Mouse (Mus musculus): ENCODE measurements at regions not wholly inside any gene's neighbourhood (a gene's known extent, or its start where the extent isn't known, plus 50 kb on each side); places are given as distances from the start of the nearest gene placed in this dataset.

- H3K4me3 ChIP-seq (ENCODE audit: low read depth, low read length), result no peak overlapping the region
- WGBS, result 76% methylated on average over 1 of the region's 1 CpGs
Observed at GRCm38 (mm10) chr2:167854060-167854459, 77.8 kb upstream of the Ptpn1 start.

DNA sequence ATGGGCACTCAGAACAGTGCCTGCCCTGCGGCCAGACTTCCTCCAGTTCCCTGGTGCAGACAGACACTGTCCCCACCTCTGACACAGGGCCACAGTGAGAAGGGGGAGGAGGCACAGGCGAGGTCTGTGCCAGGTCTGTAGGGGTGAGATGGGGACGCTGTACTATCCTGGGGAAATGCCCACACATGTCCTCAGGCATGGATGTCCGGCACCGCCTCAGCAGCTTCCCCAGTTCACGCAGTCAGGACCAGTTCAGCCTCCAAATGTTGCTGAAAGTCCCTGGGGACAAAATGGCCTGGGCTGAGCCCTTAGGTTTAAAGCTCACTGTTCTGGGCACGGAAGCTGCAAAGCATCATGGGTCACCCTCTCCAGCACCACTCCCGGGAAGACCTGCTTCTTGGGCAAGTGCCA is 78.4 kb upstream of the Ptpn1 start:
- no peak overlapping the region for H3K27ac ChIP-seq (replicated peaks; ENCODE audit: low read depth, low read length)
- H3K36me3 ChIP-seq (replicated peaks; ENCODE audit: control insufficient read depth, insufficient read depth, low read depth, low read length), result no peaks in the 10 kb centered on the region
- H3K4me1 ChIP-seq (ENCODE audit: control insufficient read depth, insufficient read depth, low read length), result peaks cover 5% of the 10 kb centered on the region
- H3K4me3 ChIP-seq (ENCODE audit: low read depth, low read length), result no peak overlapping the region
- no peak overlapping the region for H3K4me2 ChIP-seq (ENCODE audit: low read depth, low read length)
- 73% methylated on average over 8 of the region's 8 CpGs for WGBS
- no peaks in the 10 kb centered on the region for H3K27me3 ChIP-seq (ENCODE audit: control insufficient read depth, insufficient read depth, low read length)
- no peak for ATAC-seq (replicated peaks; ENCODE audit: insufficient number of reproducible peaks, low FRiP score, low TSS enrichment, low read depth)
- no peaks in the 10 kb centered on the region for H3K9me3 ChIP-seq (replicated peaks; ENCODE audit: control insufficient read depth, low read length)
- H3K9ac ChIP-seq (replicated peaks; ENCODE audit: low read length), result no peak overlapping the region
- no peak for DNase-seq (ENCODE audit: low spot score)

More at GRCm38 (mm10) chr2:167854060-167854459, 77.8 kb upstream of the Ptpn1 start:
- no peak overlapping the region for H3K9ac ChIP-seq (replicated peaks; ENCODE audit: low read length)
- ATAC-seq (replicated peaks; ENCODE audit: insufficient number of reproducible peaks, low FRiP score, low TSS enrichment, low read depth) (no peak), DNase-seq (ENCODE audit: low spot score) (no peak)
- no peak overlapping the region for H3K4me2 ChIP-seq (ENCODE audit: low read depth, low read length)
- H3K9me3 ChIP-seq (replicated peaks; ENCODE audit: control insufficient read depth, low read length), result no peaks in the 10 kb centered on the region
- no peaks in the 10 kb centered on the region for H3K27me3 ChIP-seq (ENCODE audit: control insufficient read depth, insufficient read depth, low read length)
- H3K27ac ChIP-seq (replicated peaks; ENCODE audit: low read depth, low read length), result no peak overlapping the region
- peaks cover 5% of the 10 kb centered on the region for H3K4me1 ChIP-seq (ENCODE audit: control insufficient read depth, insufficient read depth, low read length)
- no peaks in the 10 kb centered on the region for H3K36me3 ChIP-seq (replicated peaks; ENCODE audit: control insufficient read depth, insufficient read depth, low read depth, low read length)

GRCm38 (mm10) chr2:167852582-167852981 is 79.3 kb upstream of the Ptpn1 start:
- H3K9ac ChIP-seq (replicated peaks; ENCODE audit: low read length), result no peak overlapping the region
- H3K27me3 ChIP-seq (ENCODE audit: control insufficient read depth, insufficient read depth, low read length), result no peaks in the 10 kb centered on the region
- 75% methylated on average over 9 of the region's 9 CpGs for WGBS
- no peaks in the 10 kb centered on the region for H3K36me3 ChIP-seq (replicated peaks; ENCODE audit: control insufficient read depth, insufficient read depth, low read depth, low read length)
- no peaks in the 10 kb centered on the region for H3K9me3 ChIP-seq (replicated peaks; ENCODE audit: control insufficient read depth, low read length)
- H3K4me3 ChIP-seq (ENCODE audit: low read depth, low read length), result no peak overlapping the region
- no peak for ATAC-seq (replicated peaks; ENCODE audit: insufficient number of reproducible peaks, low FRiP score, low TSS enrichment, low read depth)
- peaks cover 5% of the 10 kb centered on the region; the same call in 1 of the 2 replicates for H3K4me1 ChIP-seq (ENCODE audit: control insufficient read depth, insufficient read depth, low read length)
- no peak overlapping the region for H3K27ac ChIP-seq (replicated peaks; ENCODE audit: low read depth, low read length)
- DNase-seq (ENCODE audit: low spot score), result no peak
- H3K4me2 ChIP-seq (ENCODE audit: low read depth, low read length), result no peak overlapping the region

DNA sequence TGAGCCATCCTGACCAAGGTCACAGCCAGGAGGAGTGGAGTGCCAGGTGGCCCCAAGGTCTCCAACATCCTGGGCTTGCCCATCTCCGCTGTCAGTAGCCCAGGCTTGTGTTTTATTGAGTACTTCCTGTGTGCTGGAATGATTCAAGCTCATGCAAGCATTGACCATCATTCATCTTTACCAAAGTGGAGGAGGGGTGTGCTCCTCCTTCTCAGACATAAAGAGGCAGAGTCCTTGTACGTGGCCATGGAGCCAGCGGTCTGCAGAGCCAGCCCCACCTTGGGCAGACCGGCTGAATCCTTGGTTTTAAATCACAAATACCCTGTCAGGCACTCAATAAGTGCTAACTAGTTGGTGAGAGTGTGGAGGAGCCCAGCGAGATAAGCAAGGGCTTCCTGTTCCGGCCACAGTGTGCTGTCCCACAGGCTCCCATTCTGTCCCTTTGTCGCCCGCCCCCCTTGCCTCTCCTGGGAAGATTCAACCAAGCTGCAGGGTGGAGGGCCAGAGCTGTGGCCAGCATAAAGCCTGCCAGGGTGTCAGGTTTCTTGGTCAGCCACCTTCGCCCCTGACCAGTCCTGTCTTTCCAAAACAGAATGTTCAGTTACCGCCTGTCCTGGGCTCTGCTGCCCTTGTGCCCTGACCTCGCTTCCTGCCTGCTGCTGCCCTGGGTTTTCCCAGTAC is 80.5 kb upstream of the Ptpn1 start:
- Histone ChIP-seq H3K4me2 (ENCODE audit: low read depth, low read length) (no peak overlapping the region), H3K27me3 (ENCODE audit: control insufficient read depth, insufficient read depth, low read length) (no peaks in the 10 kb centered on the region), H3K9me3 (replicated peaks; ENCODE audit: control insufficient read depth, low read length) (no peaks in the 10 kb centered on the region), H3K36me3 (replicated peaks; ENCODE audit: control insufficient read depth, insufficient read depth, low read depth, low read length) (no peaks in the 10 kb centered on the region), H3K4me1 (ENCODE audit: control insufficient read depth, insufficient read depth, low read length) (peaks cover 5% of the 10 kb centered on the region; the same call in 1 of the 2 replicates), H3K4me3 (ENCODE audit: low read depth, low read length) (no peak overlapping the region), H3K27ac (replicated peaks; ENCODE audit: low read depth, low read length) (no peak overlapping the region), H3K9ac (replicated peaks; ENCODE audit: low read length) (0 out of 2 replicates have a peak overlapping the region, but pooled peaks have one; percentile 3)
- WGBS, result 19% methylated on average over 11 of the region's 11 CpGs
- DNase-seq (ENCODE audit: low spot score) (no peak), ATAC-seq (replicated peaks; ENCODE audit: insufficient number of reproducible peaks, low FRiP score, low TSS enrichment, low read depth) (no peak)

GRCm38 (mm10) chr2:167849999-167850552 is 81.8 kb upstream of the Ptpn1 start:
- Histone ChIP-seq H3K4me3 (ENCODE audit: low read depth, low read length) (no peak overlapping the region), H3K9me3 (replicated peaks; ENCODE audit: control insufficient read depth, low read length) (no peaks in the 10 kb centered on the region), H3K27ac (replicated peaks; ENCODE audit: low read depth, low read length) (no peak overlapping the region), H3K9ac (replicated peaks; ENCODE audit: low read length) (no peak overlapping the region), H3K4me1 (ENCODE audit: control insufficient read depth, insufficient read depth, low read length) (peaks cover 5% of the 10 kb centered on the region; the same call in 1 of the 2 replicates), H3K36me3 (replicated peaks; ENCODE audit: control insufficient read depth, insufficient read depth, low read depth, low read length) (no peaks in the 10 kb centered on the region), H3K27me3 (ENCODE audit: control insufficient read depth, insufficient read depth, low read length) (no peaks in the 10 kb centered on the region), H3K4me2 (ENCODE audit: low read depth, low read length) (no peak overlapping the region)
- no peak for ATAC-seq (replicated peaks; ENCODE audit: insufficient number of reproducible peaks, low FRiP score, low TSS enrichment, low read depth)
- no peak for DNase-seq (ENCODE audit: low spot score)
- WGBS, result 79% methylated on average over 10 of the region's 10 CpGs

- Histone ChIP-seq H3K9ac (replicated peaks; ENCODE audit: low read length) (no peak overlapping the region), H3K36me3 (replicated peaks; ENCODE audit: control insufficient read depth, insufficient read depth, low read depth, low read length) (no peaks in the 10 kb centered on the region), H3K4me3 (ENCODE audit: low read depth, low read length) (no peak overlapping the region), H3K4me1 (ENCODE audit: control insufficient read depth, insufficient read depth, low read length) (peaks cover 5% of the 10 kb centered on the region; the same call in 1 of the 2 replicates), H3K4me2 (ENCODE audit: low read depth, low read length) (no peak overlapping the region), H3K9me3 (replicated peaks; ENCODE audit: control insufficient read depth, low read length) (no peaks in the 10 kb centered on the region), H3K27ac (replicated peaks; ENCODE audit: low read depth, low read length) (no peak overlapping the region), H3K27me3 (ENCODE audit: control insufficient read depth, insufficient read depth, low read length) (no peaks in the 10 kb centered on the region)
- 67% methylated on average over 7 of the region's 7 CpGs for WGBS
- DNase-seq (ENCODE audit: low spot score) (no peak), ATAC-seq (replicated peaks; ENCODE audit: insufficient number of reproducible peaks, low FRiP score, low TSS enrichment, low read depth) (no peak)
Observed at GRCm38 (mm10) chr2:167848468-167849440, 83.1 kb upstream of the Ptpn1 start.

DNA sequence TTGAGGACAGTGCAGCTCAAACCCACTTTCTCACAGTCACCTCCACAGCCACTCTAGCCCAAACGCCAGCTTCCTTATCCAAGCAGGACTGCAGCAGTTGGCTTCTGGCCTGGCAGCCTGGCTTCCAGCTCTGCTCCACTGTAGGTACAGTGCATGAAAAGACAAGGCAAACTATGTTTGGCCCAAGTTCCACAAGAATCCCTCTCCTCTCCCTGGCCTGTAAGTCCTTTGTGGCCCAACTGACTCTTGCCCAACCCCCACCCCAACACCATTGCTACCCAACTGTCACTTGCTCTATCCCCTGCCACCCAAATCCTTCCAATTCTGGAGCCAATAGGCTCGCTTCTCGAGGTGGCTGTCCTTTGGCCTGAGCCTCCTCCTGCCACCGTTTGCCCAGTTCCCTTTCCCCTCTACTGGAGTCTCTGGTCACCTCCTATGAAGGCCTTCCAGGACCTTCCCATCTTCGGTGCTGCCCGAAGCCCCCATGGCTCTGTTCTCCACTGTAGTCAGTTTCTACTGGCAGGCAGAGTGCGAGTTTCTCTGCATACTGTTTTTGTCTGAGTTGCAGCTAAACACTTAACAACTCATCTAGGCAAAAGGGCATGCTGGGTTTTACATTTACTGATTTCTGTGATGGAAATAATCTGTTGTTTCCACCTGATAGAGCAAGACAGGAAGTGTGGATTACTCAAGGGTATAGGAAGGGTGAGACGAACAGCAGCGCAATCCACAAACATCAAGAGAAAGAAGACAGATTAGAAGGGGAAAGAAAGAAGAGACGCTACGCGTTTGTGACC is 84.4 kb upstream of the Ptpn1 start:
- no peak overlapping the region for H3K27ac ChIP-seq (replicated peaks; ENCODE audit: low read depth, low read length)
- no peak for ATAC-seq (replicated peaks; ENCODE audit: insufficient number of reproducible peaks, low FRiP score, low TSS enrichment, low read depth)
- WGBS, result 80% methylated on average over 12 of the region's 12 CpGs
- DNase-seq (ENCODE audit: low spot score), result no peak
- no peak overlapping the region for H3K4me2 ChIP-seq (ENCODE audit: low read depth, low read length)
- H3K4me1 ChIP-seq (ENCODE audit: control insufficient read depth, insufficient read depth, low read length), result peaks cover 5% of the 10 kb centered on the region; the same call in 1 of the 2 replicates
- H3K27me3 ChIP-seq (ENCODE audit: control insufficient read depth, insufficient read depth, low read length), result no peaks in the 10 kb centered on the region
- H3K4me3 ChIP-seq (ENCODE audit: low read depth, low read length), result no peak overlapping the region
- no peaks in the 10 kb centered on the region for H3K9me3 ChIP-seq (replicated peaks; ENCODE audit: control insufficient read depth, low read length)
- no peak overlapping the region for H3K9ac ChIP-seq (replicated peaks; ENCODE audit: low read length)
- H3K36me3 ChIP-seq (replicated peaks; ENCODE audit: control insufficient read depth, insufficient read depth, low read depth, low read length), result no peaks in the 10 kb centered on the region
